Comparison of ENCODE assay signal across 10 mouse cellular contexts in the genomic region with DNA sequence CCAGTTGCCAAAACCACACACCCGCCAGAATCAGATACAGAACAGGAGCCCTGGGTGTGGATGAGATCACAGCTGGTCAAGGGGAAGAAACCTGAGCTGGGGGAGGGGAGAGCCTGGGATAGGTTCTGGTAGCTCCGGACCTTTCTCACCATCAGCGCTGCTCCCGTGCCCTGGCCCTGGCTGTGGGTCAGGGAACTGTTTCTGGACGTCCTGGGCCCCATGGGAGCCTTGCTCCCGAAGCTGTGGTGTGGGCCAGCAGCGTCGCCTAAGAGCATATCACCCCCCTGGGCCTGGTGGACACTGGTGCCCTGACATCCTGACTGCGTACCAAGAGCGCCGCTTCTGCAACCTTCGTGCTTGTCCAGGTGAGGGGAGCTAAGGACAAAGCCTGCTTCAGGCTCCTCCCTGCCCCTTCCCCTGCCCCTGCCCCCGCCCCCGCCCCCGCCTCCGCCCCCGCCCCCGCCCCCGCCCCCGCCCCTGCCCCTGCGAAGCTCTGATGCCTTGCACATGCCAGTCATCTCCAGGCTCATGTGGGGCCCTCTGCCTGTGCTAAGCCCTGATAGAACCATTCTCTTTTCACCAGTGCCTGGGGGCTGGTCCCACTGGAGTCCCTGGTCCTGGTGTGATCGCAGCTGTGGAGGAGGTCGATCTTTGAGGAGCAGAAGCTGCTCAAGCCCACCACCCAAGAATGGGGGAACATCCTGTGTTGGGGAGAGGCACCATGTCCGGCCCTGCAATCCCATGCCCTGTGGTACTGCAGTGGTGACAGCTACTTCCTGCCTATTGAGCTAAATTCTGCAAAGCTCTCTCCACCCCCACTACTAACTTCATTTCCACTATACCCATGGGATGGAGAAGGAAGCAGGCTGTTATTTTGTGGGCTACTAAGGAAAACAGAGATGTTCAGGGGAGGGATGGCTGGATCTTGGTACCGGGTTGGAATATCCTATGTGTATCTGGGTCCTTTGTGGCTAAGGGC. TPM values are rescaled to one million over a fixed set of nuclear protein-coding genes. Genes with fewer than 3 reads are reported as not detected.
DNase-seq lines count a peak whose midpoint lies in the region; ATAC-seq and TF ChIP-seq lines count a peak whose summit lies in the region.
"Had no signal": no experiment of that assay in that cellular context is flagged by ENCODE, and none has a peak within 500 bp of the region (broad histone marks: within the 10 kb centered on the region; RNA-seq: fewer than 3 reads in every experiment).

No protein-coding gene starts in this region.

- H3K27me3 ChIP-seq in liver, embryonic 11.5 days (replicated peaks; ENCODE audit: control insufficient read depth, insufficient read depth, low read length) = peaks cover 5% of the 10 kb centered on the region; the same call in 1 of the 2 replicates

- peak; percentile 38 for DNase-seq in liver, embryonic 11.5 days (ENCODE audit: low spot score)
- no peak for DNase-seq in liver
- peak; percentile 30 for DNase-seq in gastrocnemius, postnatal 10 days
- peak; percentile 14 for DNase-seq in induced T-regulatory cell, adult 2 months (ENCODE audit: low read depth)
- DNase-seq in lung, postnatal 4 days = peak; percentile 10 to 37
- no peak for DNase-seq in thymus, postnatal 25 days
- DNase-seq in right cerebral cortex, postnatal 14 days = no peak
- DNase-seq in left cerebral cortex, adult 2 months (ENCODE audit: extremely low spot score in 1 of 2, low spot score in 2 of 2) = no peak

- H3K4me2 ChIP-seq in liver, embryonic 11.5 days = peak overlapping the region; percentile 59

- TF ChIP-seq CTCF in left cerebral cortex, adult 2 months (IDR thresholded peaks at IDR 0.05) = no peak

- no peaks in the 10 kb centered on the region for H3K9me3 ChIP-seq in liver, embryonic 11.5 days (ENCODE audit: control insufficient read depth, low read length)
- H3K9me3 ChIP-seq: G1E had no signal

- ATAC-seq in liver, embryonic 11.5 days (replicated peaks; ENCODE audit: low FRiP score) = no peak

- no peak overlapping the region for H3K27ac ChIP-seq in liver, embryonic 11.5 days (ENCODE audit: low read depth, low read length)
- no peak overlapping the region for H3K27ac ChIP-seq in left cerebral cortex, adult 2 months

- intact Hi-C loops in left cerebral cortex, adult 2 months (cut with DNase I) = no loop called here

- H3K9ac ChIP-seq in liver, embryonic 11.5 days (ENCODE audit: low read depth, low read length) = no peak overlapping the region

- no peaks in the 10 kb centered on the region for H3K36me3 ChIP-seq in liver, embryonic 11.5 days (ENCODE audit: control insufficient read depth, insufficient read depth, low read length)
- H3K36me3 ChIP-seq: G1E had no signal

- peaks cover 4% of the 10 kb centered on the region for H3K4me1 ChIP-seq in liver, embryonic 11.5 days (replicated peaks; ENCODE audit: control insufficient read depth, insufficient read depth, low read length)

- WGBS in liver, embryonic 11.5 days = 7% methylated on average over 17 of the region's 25 CpGs

- H3K4me3 ChIP-seq in liver, embryonic 11.5 days (ENCODE audit: low read depth, low read length) = 0 out of 2 replicates have a peak overlapping the region, but pooled peaks have one; percentile 17
- H3K4me3 ChIP-seq in left cerebral cortex, adult 2 months = no peak overlapping the region

RNA-seq across cellular contexts. Expression of a gene that starts 40.0 kb away (rescaled TPM):
- 0.05 and 0.16 TPM in 2 replicates for polyA plus RNA-seq in liver, embryonic 11.5 days (2014; fragmentation: Nextera tagmentation; extraction: Ambion mirVana)
- total RNA-seq in gastrocnemius, postnatal 10 days (2021) = under 1 TPM; 0.16 to 0.27 TPM
- total RNA-seq in left cerebral cortex, adult 2 months (2021) = 1 to 10 TPM in 1 of 2 experiments, under 1 TPM in 1; 0.56 to 1.5 TPM
- total RNA-seq: hematopoietic stem cell, adult 5-6 weeks had no signal
- polyA plus RNA-seq: G1E had no signal

RNA-seq across cellular contexts. Expression of a gene that starts 42.4 kb away (rescaled TPM):
- 5.3 and 6.9 TPM in 2 replicates for polyA plus RNA-seq in liver, embryonic 11.5 days (2014; fragmentation: Nextera tagmentation; extraction: Ambion mirVana)
- total RNA-seq in gastrocnemius, postnatal 10 days (2021) = 10 to 100 TPM; 17.6 to 20.1 TPM
- 10 to 100 TPM; 22.5 to 23.8 TPM for total RNA-seq in left cerebral cortex, adult 2 months (2021)

RNA-seq across cellular contexts. Expression of a gene that starts 49.4 kb away (rescaled TPM):
- 4.2 and 5.6 TPM in 2 replicates for polyA plus RNA-seq in liver, embryonic 11.5 days (2014; fragmentation: Nextera tagmentation; extraction: Ambion mirVana)
- 10 to 100 TPM; 42.3 to 47.3 TPM for total RNA-seq in gastrocnemius, postnatal 10 days (2021)
- total RNA-seq in left cerebral cortex, adult 2 months (2021) = 100 to 1,000 TPM; 411 to 422 TPM
- total RNA-seq: hematopoietic stem cell, adult 5-6 weeks had no signal
- polyA plus RNA-seq: G1E had no signal

Comparison
In these comparisons a context has a peak if more than half of its experiments do, and no peak if none do; other contexts are left out.
1. DNase-seq: peak in liver, embryonic 11.5 days (single experiment), gastrocnemius, postnatal 10 days (single experiment), induced T-regulatory cell, adult 2 months (single experiment) and lung, postnatal 4 days (2 of 2); none in liver (single experiment), thymus, postnatal 25 days (single experiment), right cerebral cortex, postnatal 14 days (single experiment) and left cerebral cortex, adult 2 months (0 of 2).
2. RNA of a gene that starts 49.4 kb away (total RNA-seq): 411 to 422 TPM in left cerebral cortex, adult 2 months; 42.3 to 47.3 TPM in gastrocnemius, postnatal 10 days; every median in the first group is over 4 times any median in the second.